Mouse (Mus musculus) heart, embryonic 12.5 days (tissue): ENCODE measurements around the gene Gdf9. TPM values are rescaled to one million over a fixed set of nuclear protein-coding genes. Genes with fewer than 3 reads are reported as not detected.

Experiments used
- microRNA-seq: library from miRNA; unstranded; fragments of <30 nt; microRNA quantifications from one replicate; pipeline ENCODE4, GENCODE M21; 2017
- polyA plus RNA-seq: library from polyadenylated mRNA; unstranded; fragments of >200 nt; fragmentation: Nextera tagmentation; extraction: Ambion mirVana; gene quantifications from 2 replicates; pipeline ENCODE4 v1.2.1, GENCODE M21; 2016

The Gdf9 gene
- polyA plus RNA-seq, 1 experiment from 2014 or later = 0.56 TPM

Small RNAs within 50 kb of the gene (microRNA-seq; reads per million reads assigned to microRNA genes)
- gene Mir6920 = not detected

Other genes with a start within 250 kb of the Gdf9 start
- gene Hspa4, start 130.6 kb upstream of the Gdf9 start, polyA plus RNA-seq = 82.4 and 84.2 TPM in 2 replicates
- gene Zcchc10, start 106.3 kb upstream of the Gdf9 start, polyA plus RNA-seq = 14.0 and 16.5 TPM in 2 replicates
- 53.0 and 53.9 TPM in 2 replicates for gene Aff4, start 80.2 kb upstream of the Gdf9 start, polyA plus RNA-seq
- not detected in 2 replicates for gene Leap2, start 7.9 kb upstream of the Gdf9 start, polyA plus RNA-seq
- 1,089 and 1,102 TPM in 2 replicates for gene Uqcrq, start 192 bp upstream of the Gdf9 start, polyA plus RNA-seq
- 0.11 and 0.15 TPM in 2 replicates for gene Gm10447, start 26.1 kb downstream of the Gdf9 start, polyA plus RNA-seq
- gene Shroom1, start 26.2 kb downstream of the Gdf9 start, polyA plus RNA-seq = 5.3 and 5.8 TPM in 2 replicates
- gene Gm9837, start 39.5 kb downstream of the Gdf9 start, polyA plus RNA-seq = not detected in 2 replicates
- not detected in 2 replicates for gene Gm9945, start 49.1 kb downstream of the Gdf9 start, polyA plus RNA-seq
- gene Sowaha, start 49.3 kb downstream of the Gdf9 start, polyA plus RNA-seq = 0.54 and 0.58 TPM in 2 replicates
- 25.1 and 28.4 TPM in 2 replicates for gene Sept8, start 88.2 kb downstream of the Gdf9 start, polyA plus RNA-seq
- 36.1 and 37.2 TPM in 2 replicates for gene Kif3a, start 136.4 kb downstream of the Gdf9 start, polyA plus RNA-seq
- 0.83 TPM in 1 of 2 replicates, not detected in the other for gene Il4, start 187.6 kb downstream of the Gdf9 start, polyA plus RNA-seq
- gene Il13, start 203.7 kb downstream of the Gdf9 start, polyA plus RNA-seq = not detected in 2 replicates